Mouse (Mus musculus): ENCODE data around the gene Axin2. TPM values are rescaled to one million over a fixed set of nuclear protein-coding genes. Genes with fewer than 3 reads are reported as not detected.

Axin2 gene
- polyA plus RNA-seq, 1 experiment from 2014 or later = 5.8 TPM

- H3K36me3 ChIP-seq (ENCODE audit: insufficient read depth, low read length) = no peaks in the 10 kb centered on the region
- H3K4me2 ChIP-seq (ENCODE audit: low read length) = peak overlapping the region; percentile 66
- 3% methylated on average over 21 of the region's 21 CpGs for WGBS
- H3K9ac ChIP-seq (ENCODE audit: low read depth, low read length) = peak overlapping the region; percentile 51
- peak overlapping the region; percentile 70 for H3K27ac ChIP-seq
- ATAC-seq (replicated peaks; ENCODE audit: low FRiP score, low read depth) = no peak
- TF ChIP-seq CTCF (IDR thresholded peaks at IDR 0.05; ENCODE audit: low read depth) = no peak
- H3K4me3 ChIP-seq (replicated peaks; ENCODE audit: low read depth, low read length) = peak overlapping the region; percentile 27; the same call in 1 of the 2 replicates
- H3K9me3 ChIP-seq (replicated peaks; ENCODE audit: low read length) = no peaks in the 10 kb centered on the region
- peaks cover 9% of the 10 kb centered on the region; the same call in 1 of the 2 replicates for H3K4me1 ChIP-seq (replicated peaks; ENCODE audit: insufficient read depth, low read length)
- DNase-seq (ENCODE audit: low spot score) = no peak
- no peaks in the 10 kb centered on the region for H3K27me3 ChIP-seq (ENCODE audit: insufficient read depth, low read length)
These were observed 28.2 kb upstream of the Axin2 start for GRCm38 (mm10) chr11:108891871-108892380.

- no peaks in the 10 kb centered on the region for H3K36me3 ChIP-seq (ENCODE audit: insufficient read depth, low read length)
- no peak overlapping the region for H3K9ac ChIP-seq (ENCODE audit: low read depth, low read length)
- H3K4me2 ChIP-seq (ENCODE audit: low read length) = peak overlapping the region; percentile 30; the same call in 1 of the 2 replicates
- H3K27me3 ChIP-seq (ENCODE audit: insufficient read depth, low read length) = no peaks in the 10 kb centered on the region
- no peaks in the 10 kb centered on the region for H3K9me3 ChIP-seq (replicated peaks; ENCODE audit: low read length)
- TF ChIP-seq CTCF (IDR thresholded peaks at IDR 0.05; ENCODE audit: low read depth) = no peak
- no peak for ATAC-seq (replicated peaks; ENCODE audit: low FRiP score, low read depth)
- H3K4me1 ChIP-seq (replicated peaks; ENCODE audit: insufficient read depth, low read length) = peaks cover 9% of the 10 kb centered on the region; the same call in 1 of the 2 replicates
- H3K4me3 ChIP-seq (replicated peaks; ENCODE audit: low read depth, low read length) = no peak overlapping the region
- H3K27ac ChIP-seq = no peak overlapping the region
- DNase-seq (ENCODE audit: low spot score) = no peak
- WGBS = 13% methylated on average over 7 of the region's 7 CpGs
These were observed 27.7 kb upstream of the Axin2 start for GRCm38 (mm10) chr11:108892406-108892805.

- Histone ChIP-seq H3K36me3 (ENCODE audit: insufficient read depth, low read length) (no peaks in the 10 kb centered on the region), H3K9ac (ENCODE audit: low read depth, low read length) (no peak overlapping the region), H3K4me2 (ENCODE audit: low read length) (no peak overlapping the region), H3K27ac (no peak overlapping the region), H3K9me3 (replicated peaks; ENCODE audit: low read length) (no peaks in the 10 kb centered on the region), H3K4me3 (replicated peaks; ENCODE audit: low read depth, low read length) (no peak overlapping the region), H3K4me1 (replicated peaks; ENCODE audit: insufficient read depth, low read length) (peaks cover 9% of the 10 kb centered on the region; the same call in 1 of the 2 replicates), H3K27me3 (ENCODE audit: insufficient read depth, low read length) (no peaks in the 10 kb centered on the region)
- no peak for DNase-seq (ENCODE audit: low spot score)
- ATAC-seq (replicated peaks; ENCODE audit: low FRiP score, low read depth) = no peak
- WGBS = 64% methylated on average over 12 of the region's 12 CpGs
- TF ChIP-seq CTCF (IDR thresholded peaks at IDR 0.05; ENCODE audit: low read depth) = no peak
These were observed 26.8 kb upstream of the Axin2 start for GRCm38 (mm10) chr11:108893232-108893790.

- DNase-seq (ENCODE audit: low spot score) (no peak), ATAC-seq (replicated peaks; ENCODE audit: low FRiP score, low read depth) (no peak)
- H3K27me3 ChIP-seq (ENCODE audit: insufficient read depth, low read length) = no peaks in the 10 kb centered on the region
- no peaks in the 10 kb centered on the region for H3K36me3 ChIP-seq (ENCODE audit: insufficient read depth, low read length)
- H3K4me3 ChIP-seq (replicated peaks; ENCODE audit: low read depth, low read length) = no peak overlapping the region
- TF ChIP-seq CTCF (IDR thresholded peaks at IDR 0.05; ENCODE audit: low read depth) = no peak
- H3K9ac ChIP-seq (ENCODE audit: low read depth, low read length) = no peak overlapping the region
- peaks cover 9% of the 10 kb centered on the region; the same call in 1 of the 2 replicates for H3K4me1 ChIP-seq (replicated peaks; ENCODE audit: insufficient read depth, low read length)
- no peak overlapping the region for H3K4me2 ChIP-seq (ENCODE audit: low read length)
- no peak overlapping the region for H3K27ac ChIP-seq
- WGBS = 51% methylated on average over 10 of the region's 10 CpGs
- no peaks in the 10 kb centered on the region for H3K9me3 ChIP-seq (replicated peaks; ENCODE audit: low read length)
These were observed 26.2 kb upstream of the Axin2 start for GRCm38 (mm10) chr11:108893855-108894510.

GRCm38 (mm10) chr11:108897034-108897433 is 23.1 kb upstream of the Axin2 start:
- H3K9ac ChIP-seq (ENCODE audit: low read depth, low read length) = no peak overlapping the region
- no peak overlapping the region for H3K4me3 ChIP-seq (replicated peaks; ENCODE audit: low read depth, low read length)
- H3K27me3 ChIP-seq (ENCODE audit: insufficient read depth, low read length) = no peaks in the 10 kb centered on the region
- 72% methylated on average over 4 of the region's 4 CpGs for WGBS
- no peak for TF ChIP-seq CTCF (IDR thresholded peaks at IDR 0.05; ENCODE audit: low read depth)
- no peak overlapping the region for H3K27ac ChIP-seq
- H3K4me2 ChIP-seq (ENCODE audit: low read length) = no peak overlapping the region
- DNase-seq (ENCODE audit: low spot score) (no peak), ATAC-seq (replicated peaks; ENCODE audit: low FRiP score, low read depth) (no peak)
- H3K4me1 ChIP-seq (replicated peaks; ENCODE audit: insufficient read depth, low read length) = peaks cover 4% of the 10 kb centered on the region; the same call in 1 of the 2 replicates
- H3K9me3 ChIP-seq (replicated peaks; ENCODE audit: low read length) = no peaks in the 10 kb centered on the region
- H3K36me3 ChIP-seq (ENCODE audit: insufficient read depth, low read length) = no peaks in the 10 kb centered on the region

- ATAC-seq (replicated peaks; ENCODE audit: low FRiP score, low read depth) (no peak), DNase-seq (ENCODE audit: low spot score) (no peak)
- Histone ChIP-seq H3K27me3 (ENCODE audit: insufficient read depth, low read length) (no peaks in the 10 kb centered on the region), H3K9me3 (replicated peaks; ENCODE audit: low read length) (no peaks in the 10 kb centered on the region), H3K4me3 (replicated peaks; ENCODE audit: low read depth, low read length) (no peak overlapping the region), H3K27ac (no peak overlapping the region), H3K9ac (ENCODE audit: low read depth, low read length) (no peak overlapping the region), H3K4me2 (ENCODE audit: low read length) (no peak overlapping the region), H3K4me1 (replicated peaks; ENCODE audit: insufficient read depth, low read length) (0 out of 2 replicates have a peak, but pooled peaks cover 1% of the 10 kb centered on the region), H3K36me3 (ENCODE audit: insufficient read depth, low read length) (no peaks in the 10 kb centered on the region)
- TF ChIP-seq CTCF (IDR thresholded peaks at IDR 0.05; ENCODE audit: low read depth) = no peak
- 65% methylated on average over 9 of the region's 9 CpGs for WGBS
These were observed 22.1 kb upstream of the Axin2 start for GRCm38 (mm10) chr11:108898063-108898462.
